Mouse (Mus musculus): ENCODE results near the gene Sdk2.

GRCm38 (mm10) chr11:114066951-114067762 is at the start of gene Sdk2:
- TF ChIP-seq CTCF (IDR thresholded peaks at IDR 0.05; ENCODE audit: borderline replicate concordance, extremely low read depth, insufficient read depth, insufficient read length) (no peak), POLR2A (IDR thresholded peaks at IDR 0.05; ENCODE audit: borderline replicate concordance, extremely low read depth, insufficient read depth, insufficient read length, poor library complexity, severe bottlenecking) (no peak; the same call in 1 of the 2 replicates)
